Mouse (Mus musculus) T-cell, adult 2 months (primary cell): Measurements from ENCODE around the gene Iqcb1.
A peak's percentile ranks its signal among the peaks of the same experiment; 100 is the strongest.

ENCODE experiments used
- DNase-seq: peaks from one replicate; pipeline ENCODE4 v3.0.0; 2022; ENCODE audit warnings: low spot score

Iqcb1 gene

DNA sequence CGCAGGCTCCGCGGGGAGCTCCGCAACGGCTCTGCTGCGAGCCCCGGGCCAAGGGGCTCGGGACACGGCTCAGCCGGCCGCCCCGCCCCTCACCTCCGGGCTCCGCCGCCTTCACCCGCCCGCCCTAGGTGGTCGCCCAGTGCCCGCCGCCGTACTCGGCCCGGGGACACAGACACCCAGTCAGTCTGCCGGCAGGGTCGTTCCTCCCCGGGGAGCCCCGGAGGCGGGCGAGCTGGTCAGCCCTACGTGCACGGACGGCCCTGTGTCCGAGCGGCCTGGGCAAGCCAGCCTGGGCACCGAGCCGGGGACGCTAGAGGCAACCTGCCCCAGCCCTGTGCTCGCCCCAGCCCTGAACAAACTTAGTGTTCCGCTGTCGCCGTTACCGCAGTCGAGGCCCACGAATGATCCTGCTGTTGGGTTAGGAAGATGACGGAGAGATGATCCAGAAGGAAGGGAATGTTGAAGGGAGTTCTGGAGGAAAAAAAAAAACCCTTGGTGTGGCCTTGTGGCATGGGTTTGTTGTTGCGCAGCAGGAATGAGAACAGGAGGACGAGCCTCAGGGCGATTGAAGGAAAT lies 47.2 kb downstream of the Iqcb1 start:
- no peak for DNase-seq

DNA sequence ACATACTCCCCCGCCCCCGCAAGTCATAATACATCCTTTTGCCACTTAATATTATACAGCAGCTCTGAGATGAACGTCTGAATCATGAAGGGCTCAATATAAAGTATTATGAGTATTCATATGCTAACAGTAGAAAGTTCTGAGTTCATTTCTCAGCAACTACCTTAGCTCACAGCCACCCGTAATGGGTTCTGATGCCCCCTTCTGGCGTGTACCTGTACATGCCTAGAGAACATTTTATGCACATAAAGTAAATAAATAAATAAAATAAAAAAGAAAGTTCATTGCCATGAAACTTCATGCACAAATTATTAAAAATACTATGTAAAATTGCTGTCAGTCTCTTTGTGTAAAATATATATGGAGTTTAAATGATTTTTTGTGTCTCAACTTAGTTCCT lies 49.1 kb downstream of the Iqcb1 start:
- peak; percentile 39 for DNase-seq

DNA sequence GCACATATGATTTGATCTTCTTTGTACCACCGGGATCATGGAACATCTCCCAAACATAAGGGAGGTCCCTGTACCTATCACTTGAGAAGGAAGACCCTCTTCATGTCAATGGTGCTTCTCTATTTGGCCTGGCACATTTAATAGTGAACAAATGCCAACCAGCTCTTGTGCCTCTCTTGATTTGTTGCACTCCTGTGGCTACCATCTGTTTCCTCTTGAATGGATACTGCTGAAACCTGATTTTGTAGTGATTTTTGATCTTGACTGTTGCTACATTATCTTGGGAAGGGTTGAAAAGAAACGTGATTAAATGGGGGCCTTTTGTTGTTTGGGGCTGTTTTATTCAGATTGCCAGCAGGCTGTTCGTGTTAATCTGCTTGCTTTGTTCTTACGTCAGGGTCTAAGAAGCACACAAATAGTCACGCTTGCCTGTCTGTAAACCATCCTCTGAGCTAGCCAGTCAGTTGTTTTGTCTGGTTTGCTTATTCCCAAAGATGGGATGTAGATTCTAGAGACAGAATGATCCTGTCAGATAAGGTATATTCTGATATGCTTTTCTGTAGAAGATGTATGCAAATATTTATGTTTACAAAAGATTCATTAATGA lies 54.7 kb downstream of the Iqcb1 start:
- no peak for DNase-seq

DNA sequence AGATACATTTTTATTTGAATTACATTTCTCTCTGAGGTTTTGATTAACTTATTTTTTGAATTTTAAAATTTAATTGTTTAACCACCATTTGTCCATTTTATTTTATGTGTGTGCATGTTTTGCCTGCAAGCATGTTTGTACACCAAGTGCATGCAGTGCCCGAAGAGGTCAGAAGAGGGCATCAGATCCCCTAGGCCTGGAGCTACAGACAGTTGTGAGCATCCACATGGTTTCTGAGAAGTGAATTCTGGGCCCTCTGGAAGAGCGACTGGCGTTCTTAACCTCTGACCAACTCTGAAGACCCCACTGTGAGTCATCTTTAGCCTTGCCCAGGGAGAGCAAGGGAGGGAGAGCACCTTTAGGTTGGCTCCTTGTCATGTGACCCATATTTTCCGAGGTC lies 56.7 kb downstream of the Iqcb1 start:
- peak; percentile 31 for DNase-seq

DNA sequence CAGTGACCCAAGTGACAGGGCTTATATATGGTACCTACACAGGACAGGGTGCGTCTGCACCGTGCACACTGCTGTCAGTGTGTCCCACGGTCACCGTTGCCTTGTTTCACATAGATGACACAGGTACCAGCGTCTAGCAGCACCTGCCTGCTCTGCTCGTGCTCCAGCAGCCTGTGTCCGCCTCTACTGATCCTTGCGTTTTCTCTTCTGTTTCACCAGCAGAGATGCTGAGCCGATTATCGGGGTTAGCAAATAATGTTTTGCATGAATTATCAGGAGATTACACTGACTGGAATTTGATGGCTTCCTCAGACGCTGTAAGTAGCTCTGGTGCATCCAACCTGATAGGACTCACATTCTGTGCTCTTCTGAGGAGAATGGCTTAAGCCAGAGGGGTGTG lies 57.7 kb downstream of the Iqcb1 start:
- no peak for DNase-seq

DNA sequence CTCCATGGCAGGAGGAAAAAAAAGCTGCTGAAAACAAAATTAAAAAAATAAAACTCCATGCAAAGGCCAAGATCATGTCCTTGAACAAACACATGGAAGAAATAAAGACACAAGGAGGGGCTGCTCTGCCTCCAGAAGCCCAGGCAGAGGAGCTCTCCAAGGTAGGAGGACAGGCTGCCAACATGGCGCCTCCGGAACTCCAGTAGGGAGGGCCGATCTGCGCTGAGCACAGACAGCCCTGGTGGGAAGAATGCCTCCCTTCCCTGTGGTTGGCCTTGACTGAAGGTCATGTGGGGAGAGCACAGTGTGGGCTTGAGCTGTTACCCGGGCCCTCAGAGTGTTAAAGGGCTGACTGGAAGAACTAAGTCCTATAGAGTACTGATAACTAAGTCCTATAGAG lies 59.4 kb downstream of the Iqcb1 start:
- DNase-seq, result no peak

DNA sequence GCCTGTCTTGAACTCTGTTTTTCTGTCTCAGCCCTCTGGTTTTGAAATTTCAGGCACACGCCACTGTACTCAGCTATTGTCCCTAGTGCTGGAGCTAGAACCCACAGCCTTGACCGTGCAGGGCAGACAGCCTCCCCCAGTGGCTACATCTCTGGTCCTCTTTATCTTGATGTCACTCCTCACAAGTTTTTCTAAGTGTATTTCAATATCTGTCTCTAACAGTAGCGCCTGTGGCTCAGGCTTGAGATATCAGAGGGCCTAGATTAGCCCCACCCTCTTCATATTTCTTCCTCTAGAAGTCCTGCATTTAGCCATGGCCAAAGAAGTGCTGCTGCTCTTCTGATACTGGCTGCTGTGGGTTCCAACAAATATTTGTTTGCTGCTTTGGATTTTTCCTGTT lies 62.4 kb downstream of the Iqcb1 start:
- no peak for DNase-seq

DNA sequence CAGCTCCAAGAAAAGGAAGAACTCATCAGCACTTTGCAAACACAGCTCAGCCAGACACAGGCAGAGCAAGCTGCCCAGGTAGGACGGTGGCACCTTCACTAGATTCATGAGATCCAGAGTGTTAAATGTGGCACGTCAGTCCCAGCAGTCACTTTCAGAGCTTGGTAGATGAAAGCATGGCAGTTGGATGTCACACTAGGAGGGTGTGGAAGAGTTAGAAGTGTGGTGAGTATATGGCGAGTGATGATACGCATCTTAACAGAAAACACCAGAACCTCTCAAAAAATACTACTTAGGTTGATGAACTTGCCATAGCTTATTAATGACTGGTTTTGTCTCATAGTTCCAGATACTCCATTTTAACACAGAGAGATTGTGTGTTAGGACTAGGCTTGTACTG lies 63.2 kb downstream of the Iqcb1 start:
- no peak for DNase-seq

DNA sequence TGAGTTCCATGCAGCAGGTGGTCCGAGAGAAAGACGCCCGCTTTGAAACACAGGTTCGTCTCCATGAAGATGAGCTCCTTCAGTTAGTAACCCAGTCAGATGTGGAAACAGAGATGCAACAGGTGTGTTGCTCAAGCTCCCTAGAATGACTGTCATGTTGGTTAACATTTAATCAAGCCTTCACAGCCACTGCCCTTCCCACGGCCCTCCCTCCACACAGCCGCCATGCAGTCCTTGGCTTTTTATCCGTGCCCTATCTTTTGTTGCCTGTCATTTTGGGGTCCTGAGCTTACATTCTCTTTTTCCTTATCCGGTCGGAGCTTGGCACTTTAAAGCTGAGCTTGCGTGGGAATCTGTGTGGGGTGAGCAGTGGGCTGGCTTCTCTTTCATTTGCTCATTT lies 65.1 kb downstream of the Iqcb1 start:
- DNase-seq, result no peak

DNA sequence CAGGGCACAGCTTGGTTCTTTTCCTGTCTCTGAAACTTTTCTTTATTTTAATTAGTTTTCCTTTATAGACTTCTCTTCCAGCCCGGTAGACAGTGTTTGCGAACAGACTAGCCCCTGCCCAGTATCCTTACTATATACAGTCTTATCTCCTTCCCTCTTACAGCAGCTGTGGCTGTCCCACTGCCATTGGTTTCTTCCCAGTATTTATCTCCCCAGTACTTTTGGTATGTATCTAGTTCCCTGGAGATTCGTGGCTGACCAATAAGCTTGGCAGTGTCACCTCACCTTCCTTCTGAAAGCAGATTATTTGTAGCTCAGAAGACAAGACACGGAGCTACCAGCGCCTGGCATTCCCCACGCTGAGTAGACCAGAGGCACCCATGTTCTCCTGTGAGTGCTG lies 68.5 kb downstream of the Iqcb1 start:
- no peak for DNase-seq

DNA sequence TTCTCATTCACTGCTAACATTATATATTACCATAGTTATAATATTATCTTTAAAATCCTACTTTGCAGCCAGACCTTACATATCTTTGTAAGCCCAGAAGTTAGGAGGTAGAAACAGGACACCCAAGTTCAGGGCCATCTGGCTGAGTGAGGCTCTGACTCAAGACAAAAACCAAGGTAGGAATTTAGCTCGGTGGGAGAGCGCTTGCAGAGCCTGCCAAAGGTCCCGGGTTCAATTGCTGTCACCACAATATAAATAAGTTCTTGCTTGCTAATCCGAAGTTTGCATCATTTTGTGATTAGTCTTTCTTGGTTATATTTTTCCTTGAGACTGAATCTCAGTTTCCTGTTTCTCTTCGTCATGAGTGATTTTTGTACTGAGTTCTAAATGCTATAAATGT lies 75.0 kb downstream of the Iqcb1 start:
- DNase-seq, result no peak

DNA sequence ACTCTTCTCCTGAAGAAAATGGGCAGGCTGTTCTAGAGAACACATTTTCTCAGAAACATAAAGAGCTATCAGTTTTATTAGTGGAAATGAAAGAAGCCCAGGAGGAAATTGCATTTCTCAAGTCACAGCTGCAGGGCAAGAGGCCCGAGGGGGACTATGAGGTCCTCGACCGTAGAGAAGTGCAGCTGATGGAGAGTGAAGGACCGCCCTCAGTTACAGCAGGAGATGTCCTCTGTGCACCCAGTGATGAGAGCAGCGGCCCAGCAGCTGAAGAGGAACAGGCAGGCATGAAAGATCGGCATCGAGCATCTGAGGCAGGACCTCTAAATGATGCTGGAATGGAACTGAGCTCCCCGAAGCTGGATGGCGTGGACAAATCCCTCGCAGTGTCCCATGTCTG lies 83.7 kb downstream of the Iqcb1 start:
- DNase-seq, result no peak

DNA sequence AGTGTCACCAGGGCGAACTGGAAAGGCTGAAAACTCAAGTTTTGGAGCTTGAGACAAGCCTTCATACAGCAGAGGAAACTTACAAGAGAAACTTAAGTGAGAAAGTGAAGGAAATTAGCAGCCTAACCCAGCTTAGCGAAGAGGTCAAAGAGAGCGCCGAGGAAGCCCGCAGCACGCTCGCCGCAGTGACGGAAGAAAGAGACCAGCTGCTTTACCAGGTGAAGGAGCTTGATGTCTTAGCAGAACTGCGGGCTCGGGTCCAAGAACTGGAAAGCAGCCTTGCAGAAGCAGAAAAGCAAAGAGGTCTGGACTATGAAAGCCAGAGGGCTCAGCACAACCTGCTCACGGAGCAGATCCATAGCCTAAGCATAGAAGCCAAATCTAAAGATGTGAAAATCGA lies 84.1 kb downstream of the Iqcb1 start:
- no peak for DNase-seq

DNA sequence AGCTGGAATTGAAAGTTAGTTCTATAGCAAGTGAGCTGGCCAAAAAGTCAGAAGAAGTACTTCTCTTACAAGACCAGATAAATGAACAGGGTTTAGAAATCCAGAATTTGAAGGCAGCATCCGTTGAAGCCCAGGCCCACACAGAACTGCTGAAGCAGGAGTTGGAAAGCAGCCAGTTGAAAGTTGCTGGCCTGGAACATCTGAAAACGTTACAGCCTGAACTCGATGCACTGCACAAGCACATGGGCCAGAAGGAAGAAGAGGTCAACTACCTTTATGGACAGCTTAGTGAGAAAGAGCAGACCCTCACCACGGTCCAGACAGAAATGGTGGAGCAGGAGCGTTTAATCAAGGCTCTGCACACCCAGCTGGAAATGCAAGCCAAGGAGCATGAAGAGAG lies 86.0 kb downstream of the Iqcb1 start:
- DNase-seq, result no peak

DNA sequence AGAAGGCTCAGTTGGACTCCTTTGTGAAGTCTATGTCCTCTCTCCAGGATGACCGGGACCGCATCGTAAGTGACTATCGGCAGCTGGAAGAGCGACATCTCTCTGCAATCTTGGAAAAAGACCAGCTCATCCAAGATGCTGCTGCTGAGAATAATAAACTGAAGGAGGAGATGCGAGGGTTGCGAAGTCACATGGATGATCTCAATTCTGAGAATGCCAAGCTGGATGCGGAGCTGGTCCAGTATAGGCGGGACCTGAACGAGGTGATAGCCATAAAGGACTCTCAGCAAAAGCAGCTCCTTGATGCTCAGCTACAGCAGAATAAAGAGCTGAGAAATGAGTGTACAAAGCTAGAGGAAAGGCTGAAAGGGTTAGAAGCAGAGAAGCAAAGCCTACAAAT lies 90.3 kb downstream of the Iqcb1 start:
- DNase-seq, result no peak

DNA sequence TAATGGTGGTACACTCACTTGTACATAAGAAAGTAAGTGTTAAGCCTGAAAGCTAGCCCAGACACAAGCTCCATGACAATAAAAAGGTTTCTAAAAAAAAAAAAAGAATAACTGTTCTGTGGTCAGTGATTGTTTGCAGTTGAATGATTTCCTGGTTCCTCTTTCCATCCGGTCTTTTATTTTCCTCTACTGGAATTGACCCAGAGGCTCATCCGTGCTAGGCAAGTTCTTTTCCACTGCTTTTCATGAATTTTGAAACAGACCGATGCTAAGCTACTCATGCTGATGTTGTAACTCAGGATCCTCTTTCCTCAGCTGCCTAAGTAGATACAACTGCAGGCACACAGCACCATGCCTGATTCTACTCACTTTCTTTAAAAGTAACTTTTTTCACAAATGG lies 92.2 kb downstream of the Iqcb1 start:
- DNase-seq, result no peak

DNA sequence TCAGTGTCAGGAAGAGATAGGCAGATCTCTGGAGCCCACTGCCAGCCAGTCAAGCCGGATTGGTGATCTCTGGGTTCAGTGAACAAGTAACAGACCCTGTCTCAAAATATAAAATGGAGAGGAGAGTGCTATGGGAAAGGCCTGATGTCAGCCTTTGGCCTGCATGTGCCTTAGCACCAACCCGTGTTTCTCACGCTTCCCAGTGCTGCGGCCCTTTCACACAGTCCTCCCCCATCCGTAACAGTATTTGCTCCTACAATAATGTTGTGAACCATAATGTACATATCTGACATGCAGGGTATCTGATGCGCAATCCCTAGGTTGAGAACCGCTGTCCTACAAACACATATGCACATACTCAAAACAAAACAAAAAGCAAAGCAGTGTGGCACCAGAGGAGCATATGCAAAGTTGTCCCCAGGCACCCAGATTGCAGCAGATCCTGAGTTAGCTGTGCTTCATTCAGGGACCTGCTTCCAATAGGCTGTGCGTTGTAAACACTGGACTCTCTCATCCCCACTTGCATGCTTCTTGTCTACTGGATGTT lies 93.0 kb downstream of the Iqcb1 start:
- DNase-seq, result no peak

DNA sequence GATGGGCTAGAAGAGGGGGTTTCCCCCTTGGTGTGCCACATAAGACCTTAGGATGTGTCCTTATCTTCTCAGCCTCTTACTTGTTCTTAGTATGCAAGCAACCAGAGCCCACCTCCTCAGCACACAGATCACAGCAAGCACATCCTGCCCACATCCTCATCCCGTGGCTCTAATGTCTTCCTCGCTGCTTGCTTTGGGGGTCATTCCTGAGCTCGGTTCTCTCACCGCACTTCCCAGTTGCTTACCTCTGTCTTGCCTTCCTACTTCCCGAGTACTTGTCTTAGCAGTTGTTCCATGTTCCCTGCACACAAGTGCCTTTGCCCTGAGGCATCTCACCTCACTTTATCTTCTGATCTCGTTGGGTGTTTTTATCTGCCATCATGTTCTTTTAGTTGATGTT lies 93.8 kb downstream of the Iqcb1 start:
- DNase-seq, result peak; percentile 51
